Mouse (Mus musculus) neural tube, embryonic 14.5 days (tissue): ENCODE measurements around the gene Hnrnph1. TPM values are rescaled to one million over a fixed set of nuclear protein-coding genes. Genes with fewer than 3 reads are reported as not detected.

Experiments
- ATAC-seq: fragments of 200-750 bp; cut with Nextera tagmentation; 2 replicates; pipeline ENCODE4 v1.8.0; 2017; ENCODE audit warnings: low read depth, mild to moderate bottlenecking, moderate TSS enrichment, moderate library complexity
- H3K27ac ChIP-seq: fragments of 300-500 bp; sonication (generic); 2 replicates; pipeline ENCODE4 v1.5.1; 2014; ENCODE audit warnings: low read depth, mild to moderate bottlenecking, control low read depth, low read length, moderate library complexity, mixed read lengths
- H3K27me3 ChIP-seq: fragments of 300-500 bp; sonication (generic); 2 replicates; pipeline ENCODE4 v1.6.1; 2014; ENCODE audit warnings: low read length; ENCODE audit not compliant: control insufficient read depth, insufficient read depth
- H3K36me3 ChIP-seq: fragments of 300-500 bp; sonication (generic); 2 replicates; pipeline ENCODE4 v1.6.1; 2014; ENCODE audit warnings: low read length, mixed read lengths; ENCODE audit not compliant: control insufficient read depth, insufficient read depth
- H3K4me1 ChIP-seq: fragments of 300-500 bp; sonication (generic); 2 replicates; pipeline ENCODE4 v1.6.1; 2014; ENCODE audit warnings: low read length; ENCODE audit not compliant: control insufficient read depth, insufficient read depth
- H3K4me2 ChIP-seq: fragments of 300-500 bp; sonication (generic); 2 replicates; pipeline ENCODE4 v1.6.1; 2014; ENCODE audit warnings: mild to moderate bottlenecking, low read depth, low read length, control low read depth
- H3K4me3 ChIP-seq: fragments of 300-500 bp; sonication (generic); 2 replicates; pipeline ENCODE4 v1.5.1; 2014; ENCODE audit warnings: low read depth, low read length, control low read depth, mixed read lengths
- H3K9ac ChIP-seq: fragments of 300-500 bp; sonication (generic); replicated peaks from 2 replicates; pipeline ENCODE4 v1.6.1; 2014; ENCODE audit warnings: low read depth, mild to moderate bottlenecking, control low read depth, low read length, mixed read lengths
- H3K9me3 ChIP-seq: fragments of 300-500 bp; sonication (generic); 2 replicates; pipeline ENCODE4 v1.6.1; 2016; ENCODE audit warnings: low read length; ENCODE audit not compliant: control insufficient read depth
- WGBS: fragments of 180-500 bp; shearing (Covaris S2); extraction: QIAGEN DNeasy Blood & Tissue Kit; methylation state at CpG from one replicate; pipeline ENCODE4 v1.1.7; 2014; 5-methylcytosine and 5-hydroxymethylcytosine counted together
- polyA plus RNA-seq: library from polyadenylated mRNA; unstranded; fragments of >200 nt; fragmentation: Nextera tagmentation; extraction: Ambion mirVana; gene quantifications from 2 replicates; pipeline ENCODE4 v1.2.1, GENCODE M21; 2014

The Hnrnph1 gene
- polyA plus RNA-seq, 1 experiment from 2014 or later = 441 TPM

GRCm38 (mm10) chr11:50415563-50416241, 38.9 kb downstream of the Hnrnph1 start:
- 88% methylated on average over 6 of the region's 6 CpGs for WGBS
- H3K4me3 ChIP-seq = no peak overlapping the region

GRCm38 (mm10) chr11:50417856-50418255, 41.1 kb downstream of the Hnrnph1 start:
- H3K4me1 ChIP-seq = peaks cover 8% of the 10 kb centered on the region; the same call in 1 of the 2 replicates
- no peak for ATAC-seq
- no peaks in the 10 kb centered on the region for H3K27me3 ChIP-seq
- no peak overlapping the region for H3K4me3 ChIP-seq
- WGBS = 80% methylated on average over 2 of the region's 2 CpGs
- no peak overlapping the region for H3K4me2 ChIP-seq
- no peaks in the 10 kb centered on the region for H3K9me3 ChIP-seq
- H3K36me3 ChIP-seq = peaks cover 35% of the 10 kb centered on the region
- H3K9ac ChIP-seq = no peak overlapping the region
- H3K27ac ChIP-seq = no peak overlapping the region

More at GRCm38 (mm10) chr11:50415563-50416241, 38.9 kb downstream of the Hnrnph1 start:
- Histone ChIP-seq H3K27ac (no peak overlapping the region), H3K9me3 (no peaks in the 10 kb centered on the region), H3K27me3 (no peaks in the 10 kb centered on the region), H3K4me1 (no peaks in the 10 kb centered on the region), H3K36me3 (peaks cover 33% of the 10 kb centered on the region), H3K4me2 (no peak overlapping the region), H3K9ac (no peak overlapping the region)
- no peak for ATAC-seq

- Histone ChIP-seq H3K4me1 (peaks cover 8% of the 10 kb centered on the region; the same call in 1 of the 2 replicates), H3K27me3 (no peaks in the 10 kb centered on the region), H3K4me3 (peak overlapping the region; percentile 30), H3K9me3 (no peaks in the 10 kb centered on the region), H3K4me2 (peak overlapping the region; percentile 56), H3K36me3 (peaks cover 20% of the 10 kb centered on the region), H3K27ac (no peak overlapping the region), H3K9ac (peak overlapping the region; percentile 25; the same call in 1 of the 2 replicates)
- WGBS = 49% methylated on average over 5 of the region's 5 CpGs
- ATAC-seq = peak; percentile 36
Observed at GRCm38 (mm10) chr11:50421461-50421860, 44.7 kb downstream of the Hnrnph1 start.

- H3K27me3 ChIP-seq = no peaks in the 10 kb centered on the region
- H3K4me1 ChIP-seq = peaks cover 8% of the 10 kb centered on the region; the same call in 1 of the 2 replicates
- peak; percentile 97 for ATAC-seq
- H3K4me2 ChIP-seq = peak overlapping the region; percentile 56
- peak overlapping the region; percentile 30 for H3K4me3 ChIP-seq
- no peaks in the 10 kb centered on the region for H3K9me3 ChIP-seq
- WGBS = 26% methylated on average over 22 of the region's 22 CpGs
- peak overlapping the region; percentile 25; the same call in 1 of the 2 replicates for H3K9ac ChIP-seq
- H3K27ac ChIP-seq = peak overlapping the region; percentile 63
- peaks cover 20% of the 10 kb centered on the region for H3K36me3 ChIP-seq
Observed at GRCm38 (mm10) chr11:50421934-50422780, 45.4 kb downstream of the Hnrnph1 start.

GRCm38 (mm10) chr11:50426056-50426455, 49.3 kb downstream of the Hnrnph1 start:
- Histone ChIP-seq H3K4me3 (no peak overlapping the region), H3K4me1 (peaks cover 13% of the 10 kb centered on the region; the same call in 1 of the 2 replicates), H3K27me3 (no peaks in the 10 kb centered on the region), H3K36me3 (no peaks in the 10 kb centered on the region), H3K4me2 (no peak overlapping the region), H3K27ac (no peak overlapping the region), H3K9ac (no peak overlapping the region), H3K9me3 (no peaks in the 10 kb centered on the region)
- no peak for ATAC-seq
- 87% methylated on average over 4 of the region's 4 CpGs for WGBS

GRCm38 (mm10) chr11:50430277-50431133, 53.7 kb downstream of the Hnrnph1 start, which contains the start of gene Rufy1:
Gene Rufy1 (minus strand): TSS chr11:50431125.
- peak; percentile 79 for ATAC-seq

GRCm38 (mm10) chr11:50431134-50432068, 54.6 kb downstream of the Hnrnph1 start:
- Histone ChIP-seq H3K4me2 (peak overlapping the region; percentile 67), H3K27ac (peak overlapping the region; percentile 98), H3K9ac (peak overlapping the region; percentile 92), H3K9me3 (no peaks in the 10 kb centered on the region), H3K4me3 (peak overlapping the region; percentile 81), H3K4me1 (0 out of 2 replicates have a peak, but pooled peaks cover 7% of the 10 kb centered on the region), H3K36me3 (no peaks in the 10 kb centered on the region), H3K27me3 (no peaks in the 10 kb centered on the region)
- 35% methylated on average over 32 of the region's 32 CpGs for WGBS
- peak; percentile 58; the same call in 1 of the 2 replicates for ATAC-seq

More at GRCm38 (mm10) chr11:50430277-50431133, 53.7 kb downstream of the Hnrnph1 start, which contains the start of gene Rufy1:
- peak within 1 kb of the TSS; percentile 81 for H3K4me3 ChIP-seq
- WGBS = under 1% methylated on average over 90 of the region's 90 CpGs
- H3K27me3 ChIP-seq = no peaks in the 10 kb centered on the region
- no peaks in the 10 kb centered on the region for H3K9me3 ChIP-seq
- H3K27ac ChIP-seq = peak within 1 kb of the TSS; percentile 98
- peak within 1 kb of the TSS; percentile 67 for H3K4me2 ChIP-seq
- H3K9ac ChIP-seq = peak within 1 kb of the TSS; percentile 92
- 0 out of 2 replicates have a peak, but pooled peaks cover 7% of the 10 kb centered on the region for H3K4me1 ChIP-seq
- H3K36me3 ChIP-seq = no peaks in the 10 kb centered on the region
